Mouse (Mus musculus) CH12F3 (cell line): ENCODE data around the gene Trim46.

Source experiments
- in situ Hi-C: fragments of 300-500 bp; cut with MboI; formaldehyde crosslinking; loops from 2 replicates; pipeline ENCODE4 v1.14.3; 2020; ENCODE audit warnings: low sequenced_read_pairs

The Trim46 gene

DNA sequence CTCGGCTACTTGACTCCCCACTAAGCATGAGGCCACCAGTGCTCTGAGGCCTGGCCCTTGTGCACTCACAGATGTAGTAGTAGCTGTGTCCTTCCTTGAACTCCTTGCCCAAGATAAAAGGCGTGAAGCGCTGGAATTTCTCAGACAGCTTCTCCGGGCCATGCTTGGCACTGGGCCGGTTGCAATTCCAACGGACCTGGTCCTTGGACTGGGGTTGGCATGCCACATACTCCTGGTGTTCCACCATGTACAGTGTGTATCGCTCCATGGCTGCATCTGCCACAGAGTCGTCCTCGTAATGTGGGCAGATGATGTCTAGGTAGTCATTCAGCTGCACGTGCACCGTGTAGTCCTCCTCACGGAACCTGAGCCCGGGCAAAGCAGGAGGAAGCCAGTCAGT, 30.0 kb upstream of the Trim46 start:
- in situ Hi-C loops, result no loop called here

DNA sequence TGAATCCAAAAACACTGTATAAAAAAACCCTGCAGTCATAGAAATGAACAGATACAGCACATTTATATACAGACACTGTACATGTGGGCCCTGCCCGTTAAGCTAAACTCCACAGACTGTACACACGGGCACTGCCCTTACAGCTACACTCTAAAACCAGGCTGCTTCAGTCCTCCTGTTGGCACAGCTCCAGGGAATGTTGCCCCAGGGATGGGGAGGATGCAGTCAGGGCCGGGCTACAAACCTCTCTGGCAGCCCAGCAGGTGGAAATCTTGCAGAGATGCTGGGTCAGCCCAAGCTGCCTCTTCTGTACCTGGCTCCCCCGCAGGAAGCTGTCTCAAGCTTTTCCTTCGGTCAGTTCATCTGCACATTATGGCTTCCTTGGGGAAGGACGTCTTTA, 25.7 kb upstream of the Trim46 start:
- in situ Hi-C loops, result no loop called here

DNA sequence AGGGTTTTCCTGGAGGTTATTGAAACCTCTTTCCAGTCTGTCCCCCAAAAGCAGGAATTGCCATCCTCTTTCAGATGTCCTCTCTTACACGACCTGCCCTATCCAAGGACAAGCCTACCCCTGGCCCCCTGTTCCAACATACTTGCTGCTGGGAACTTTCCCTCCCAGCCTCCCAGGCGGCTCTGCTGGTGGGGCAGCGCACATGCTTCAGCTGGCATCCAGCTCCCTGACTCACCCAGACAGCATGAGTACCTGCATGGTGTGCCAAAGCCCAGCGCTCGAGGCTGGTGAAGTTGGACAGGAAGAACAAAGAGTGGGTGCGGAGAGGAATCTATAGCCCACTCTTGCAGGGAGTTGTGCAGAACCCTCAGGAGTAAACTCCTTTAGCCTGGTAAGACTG, 24.8 kb upstream of the Trim46 start:
- in situ Hi-C loops, result no loop called here

DNA sequence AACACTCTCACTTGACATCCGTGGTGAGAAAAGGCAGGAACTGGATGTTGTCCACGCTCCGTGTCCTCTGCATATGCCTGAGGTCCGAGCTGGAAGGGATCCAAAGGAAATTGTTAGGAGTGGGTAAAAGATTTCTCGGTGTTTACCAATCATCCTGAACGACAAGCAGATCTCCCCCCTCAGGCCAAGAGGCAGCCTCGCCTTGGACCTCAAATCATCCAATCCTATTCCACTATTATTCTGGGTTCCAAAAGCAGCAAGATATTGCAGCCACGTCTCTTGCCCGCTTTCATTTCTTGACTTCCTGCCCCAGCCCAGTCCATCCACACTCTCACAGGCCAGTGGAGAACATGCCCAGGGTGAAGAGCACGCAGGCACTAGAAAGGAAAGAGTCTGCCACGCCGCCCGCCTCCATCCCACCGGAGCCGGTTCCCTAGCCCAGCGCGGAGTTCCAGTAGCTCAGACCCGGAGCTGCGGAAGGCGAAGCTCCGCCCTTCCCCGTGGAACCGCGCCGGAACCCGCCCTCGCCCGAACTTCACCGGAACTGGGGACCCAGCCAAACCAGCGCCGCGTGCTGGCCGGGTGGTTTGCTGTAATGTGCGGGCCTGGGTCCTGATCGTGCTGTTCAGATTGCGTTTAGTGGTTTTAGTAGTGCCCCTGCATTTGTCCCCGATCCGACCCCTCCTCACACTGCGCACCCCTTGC, 24.1 kb upstream of the Trim46 start, which contains the start of gene Slc50a1:
Gene Slc50a1 (minus strand): TSS at position 520 of the 705 bp plus-strand sequence.
- in situ Hi-C loops, result no loop called here

DNA sequence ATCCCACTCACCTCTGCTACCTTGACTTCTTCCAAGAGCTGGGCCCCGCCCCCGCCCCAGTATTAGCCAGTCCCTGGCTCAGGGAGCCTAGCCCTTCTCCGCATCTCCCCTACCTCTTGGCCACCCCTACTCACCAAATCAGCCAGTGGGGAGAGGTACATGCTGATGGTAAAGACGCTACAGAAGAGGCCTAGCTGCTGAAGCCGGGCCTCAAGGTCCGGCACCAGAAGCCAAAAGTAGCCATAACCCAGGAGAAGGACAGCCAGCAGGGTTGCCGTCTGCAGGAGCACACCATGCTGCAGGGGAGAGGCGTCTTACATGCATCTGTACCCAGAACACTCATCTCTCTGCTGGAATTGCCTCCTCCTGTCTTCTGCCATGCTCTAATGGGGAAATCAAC, 22.8 kb upstream of the Trim46 start:
- in situ Hi-C loops, result no loop called here

DNA sequence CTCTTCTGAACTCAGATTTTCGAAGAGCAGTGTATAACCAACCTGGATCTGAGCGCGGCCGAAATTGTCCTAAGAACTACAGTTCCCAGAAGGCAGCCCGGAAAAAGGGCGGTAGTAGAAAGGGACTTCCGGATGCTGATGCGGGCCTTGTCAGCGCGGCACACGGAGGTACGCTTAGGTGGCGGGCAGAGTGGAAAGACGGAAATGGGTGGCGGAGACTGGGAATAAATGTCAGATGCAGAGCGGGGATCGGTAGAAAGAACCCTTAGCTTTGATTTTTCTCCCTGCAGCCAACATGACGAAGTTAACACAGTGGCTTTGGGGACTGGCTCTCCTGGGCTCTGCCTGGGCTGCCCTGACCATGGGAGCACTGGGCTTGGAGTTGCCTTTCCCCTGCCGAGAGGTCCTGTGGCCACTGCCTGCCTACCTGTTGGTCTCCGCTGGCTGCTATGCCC, 20.4 kb upstream of the Trim46 start:
- in situ Hi-C loops, result no loop called here

DNA sequence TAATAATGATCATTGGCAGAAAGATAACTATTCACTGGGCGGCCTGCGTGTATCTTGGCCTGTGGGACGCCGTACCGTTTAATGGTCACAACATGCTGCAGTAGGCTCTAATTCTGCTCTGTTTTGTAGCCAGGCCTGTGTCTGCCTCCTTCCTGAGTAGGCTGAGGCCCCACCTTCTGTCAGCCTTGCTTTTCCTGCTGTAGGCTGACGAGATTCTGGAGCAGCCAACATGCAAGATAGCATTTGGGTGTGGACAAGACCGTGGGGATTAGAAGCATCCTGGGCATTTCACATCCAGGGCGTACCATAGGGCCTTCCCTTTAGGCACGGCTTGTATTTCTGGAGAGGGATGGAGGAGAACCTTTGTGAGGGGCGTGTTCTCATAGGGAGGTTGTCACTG, 16.3 kb upstream of the Trim46 start:
- in situ Hi-C loops, result no loop called here

DNA sequence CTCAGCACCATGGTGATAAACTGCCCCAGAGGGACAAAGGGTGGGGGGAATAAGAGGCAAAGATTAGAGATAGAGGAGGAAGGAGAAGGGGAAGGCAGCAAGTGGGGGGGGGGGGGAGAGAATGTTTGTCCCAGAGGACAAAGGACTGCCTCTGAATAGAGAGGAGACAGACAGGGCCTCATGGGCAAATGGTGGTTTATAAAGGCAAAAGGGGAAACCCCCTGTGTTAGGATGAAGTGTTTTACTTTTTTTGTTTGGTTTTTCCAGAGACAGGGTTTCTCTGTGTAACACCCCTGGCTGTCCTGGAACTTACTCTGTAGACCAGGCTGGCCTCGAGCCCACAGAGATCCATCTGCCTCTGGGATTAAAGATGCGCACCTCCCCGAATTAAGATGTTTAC, 14.1 kb upstream of the Trim46 start:
- in situ Hi-C loops, result no loop called here

DNA sequence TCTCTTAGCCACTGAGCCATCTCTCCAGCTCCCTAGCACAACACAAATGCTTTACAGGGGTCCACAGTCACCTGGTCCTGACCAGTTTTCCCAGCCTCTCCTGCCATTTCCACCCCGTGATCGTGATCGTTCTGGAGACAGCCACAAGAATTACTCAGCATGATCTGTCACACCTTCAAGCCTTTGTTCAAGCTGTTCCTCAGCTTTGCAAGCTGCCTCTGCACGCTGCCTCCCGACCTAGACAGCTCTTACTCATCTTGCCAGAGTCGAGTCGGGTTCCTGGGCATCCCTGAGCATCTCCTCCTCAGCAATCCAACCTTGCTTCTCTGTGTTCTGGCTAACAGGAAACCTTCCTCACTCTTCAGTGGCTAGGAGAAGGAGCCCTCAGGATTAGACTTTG, 13.0 kb upstream of the Trim46 start, which contains the start of gene Dpm3:
Gene Dpm3 (plus strand): TSS at position 283 of the 400 bp plus-strand sequence.
- in situ Hi-C loops, result no loop called here

DNA sequence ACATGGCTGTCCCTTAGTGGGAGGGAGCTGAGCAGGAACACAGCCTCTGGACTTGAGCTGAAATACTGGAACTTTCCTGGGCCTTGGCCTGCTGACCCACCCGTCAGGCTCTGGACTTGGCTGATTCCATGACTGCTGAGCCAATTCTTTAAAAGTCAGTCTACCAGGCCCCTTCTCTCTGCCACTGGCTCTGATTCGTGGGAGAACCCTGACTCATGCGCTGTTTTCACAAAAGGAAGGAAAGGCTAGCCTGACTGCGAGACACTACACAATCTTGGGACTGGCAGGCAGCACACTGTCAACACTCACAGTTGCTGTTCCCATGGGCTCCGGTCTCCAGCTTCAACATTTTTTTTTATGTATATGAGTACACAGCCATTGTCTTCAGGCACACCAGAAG, 10.1 kb upstream of the Trim46 start:
- in situ Hi-C loops, result no loop called here

DNA sequence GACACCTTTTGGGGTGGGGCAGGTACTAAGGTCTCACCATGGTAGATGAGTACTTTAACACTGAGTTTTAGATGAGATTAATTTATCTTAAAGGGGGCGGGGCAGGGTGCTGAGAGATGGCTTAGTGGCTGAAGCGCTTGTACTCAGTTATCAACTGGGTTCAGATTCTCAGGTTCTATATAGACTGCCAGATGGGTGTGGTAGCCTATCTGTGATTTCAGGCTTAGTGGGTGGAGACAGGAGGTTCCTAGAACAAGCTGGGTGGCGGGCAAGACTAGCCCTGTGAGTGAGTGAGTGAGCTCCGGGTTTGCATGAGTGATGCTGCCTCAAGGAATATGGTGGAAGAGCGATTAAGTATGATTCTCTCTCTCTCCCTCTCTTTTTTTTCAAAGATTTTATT, 8.9 kb upstream of the Trim46 start:
- in situ Hi-C loops, result no loop called here

DNA sequence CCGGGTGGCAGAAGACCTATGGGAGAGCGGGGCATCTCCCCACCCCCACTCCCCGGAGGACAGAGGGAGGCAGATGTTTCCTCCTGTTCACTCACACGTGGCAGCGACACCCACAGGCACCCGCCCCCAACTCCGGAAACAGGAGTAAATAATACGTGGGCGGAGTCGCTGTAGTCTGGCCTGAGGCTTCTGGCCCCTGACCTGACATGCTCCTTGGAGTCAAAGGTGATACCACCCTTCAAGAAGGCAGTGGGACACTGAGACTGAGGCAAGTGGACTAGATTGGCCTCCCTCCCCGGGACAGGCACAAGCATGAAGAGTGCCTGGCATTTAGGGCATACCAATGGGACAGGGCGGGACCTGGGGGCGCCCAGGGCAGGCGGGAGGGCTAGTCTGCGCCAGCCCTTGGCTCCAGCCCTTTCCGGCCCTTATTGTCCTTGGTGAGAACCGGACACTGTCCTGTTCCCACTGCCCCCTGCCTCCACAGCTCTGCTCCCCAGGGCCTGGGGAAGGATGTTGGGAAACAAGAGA, 5.3 kb upstream of the Trim46 start:
- in situ Hi-C loops, result no loop called here

DNA sequence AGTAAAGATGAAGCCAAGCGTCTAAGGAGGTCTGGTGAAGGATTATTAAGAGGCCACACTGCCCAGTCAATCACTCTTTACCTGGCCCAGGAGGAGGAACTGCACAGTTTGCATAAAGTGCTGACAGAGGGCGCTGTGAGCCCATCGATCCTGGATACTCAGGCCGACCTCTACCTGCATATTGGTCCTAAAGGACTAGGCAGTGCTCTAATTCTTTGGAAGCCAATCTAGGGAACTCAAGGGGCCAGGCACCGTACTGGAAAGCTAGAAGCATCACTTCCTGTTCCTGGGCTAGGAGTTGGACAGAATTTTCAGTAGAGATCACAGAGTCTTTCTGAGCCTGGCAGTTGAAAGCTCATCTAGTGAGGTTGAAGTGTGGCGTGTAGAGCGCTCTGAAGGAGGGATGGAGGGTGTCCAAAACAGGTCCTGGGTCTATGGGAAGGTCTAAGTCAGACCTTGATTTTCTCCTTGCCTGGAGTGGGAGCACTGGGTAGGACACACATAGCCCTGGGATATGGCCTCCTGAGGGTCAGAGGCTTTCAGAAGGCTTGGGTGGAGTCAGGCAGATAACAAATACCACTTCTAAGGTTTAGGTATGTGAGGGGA, 4.4 kb upstream of the Trim46 start:
- in situ Hi-C loops, result no loop called here

DNA sequence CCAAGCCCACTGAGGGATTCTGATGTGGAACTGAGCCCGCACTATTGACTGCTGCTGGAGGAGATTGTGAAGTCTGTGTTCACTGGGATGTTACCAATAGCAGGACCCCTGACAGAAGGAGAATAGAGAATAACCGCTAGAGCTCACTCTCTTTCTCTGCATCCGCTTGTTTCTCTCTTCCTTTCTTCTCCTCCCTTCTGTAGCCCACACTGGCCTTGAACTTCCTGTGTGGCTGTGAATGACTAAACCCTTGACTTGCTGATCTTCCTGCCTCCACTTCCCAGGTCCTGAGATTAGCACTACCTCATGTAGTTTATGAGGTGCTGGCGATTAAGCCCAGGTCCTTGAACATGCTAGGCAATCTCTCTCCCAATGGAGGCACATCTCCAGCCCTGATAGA, 1.4 kb upstream of the Trim46 start:
- in situ Hi-C loops, result loop anchor here (5.0 kb wide), 1 partner anchor 35 kb away; the partner anchor contains the start of gene Efna1

DNA sequence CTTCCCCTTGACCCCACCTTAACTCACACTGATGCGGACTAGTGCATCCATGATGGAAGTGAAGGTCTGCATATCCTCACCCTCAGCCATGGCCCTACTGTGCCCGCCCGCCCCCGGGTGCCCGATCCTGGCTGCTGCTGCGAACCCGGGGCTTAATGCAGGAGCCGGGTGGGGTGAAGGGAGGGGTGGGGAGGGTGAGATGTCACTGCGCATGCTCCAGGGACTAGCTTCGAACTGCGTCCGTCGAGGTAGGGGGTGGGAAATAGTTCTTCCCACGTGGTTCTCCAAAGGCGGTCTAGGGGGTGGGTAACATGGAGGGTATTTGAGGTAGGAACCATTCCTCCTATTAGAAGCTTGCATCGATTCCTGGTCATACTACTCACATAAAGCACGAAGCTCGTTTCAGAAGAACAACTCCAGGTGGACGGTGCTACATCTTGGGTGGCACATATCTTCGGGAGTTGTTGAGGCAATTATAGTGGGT, 379 bp downstream of the Trim46 start, which contains the start of gene Krtcap2:
Gene Krtcap2 (plus strand): TSS at position 279 of the 484 bp plus-strand sequence.
- in situ Hi-C loops, result loop anchor here (5.0 kb wide), 1 partner anchor 37 kb away; the partner anchor contains the start of gene Efna1

DNA sequence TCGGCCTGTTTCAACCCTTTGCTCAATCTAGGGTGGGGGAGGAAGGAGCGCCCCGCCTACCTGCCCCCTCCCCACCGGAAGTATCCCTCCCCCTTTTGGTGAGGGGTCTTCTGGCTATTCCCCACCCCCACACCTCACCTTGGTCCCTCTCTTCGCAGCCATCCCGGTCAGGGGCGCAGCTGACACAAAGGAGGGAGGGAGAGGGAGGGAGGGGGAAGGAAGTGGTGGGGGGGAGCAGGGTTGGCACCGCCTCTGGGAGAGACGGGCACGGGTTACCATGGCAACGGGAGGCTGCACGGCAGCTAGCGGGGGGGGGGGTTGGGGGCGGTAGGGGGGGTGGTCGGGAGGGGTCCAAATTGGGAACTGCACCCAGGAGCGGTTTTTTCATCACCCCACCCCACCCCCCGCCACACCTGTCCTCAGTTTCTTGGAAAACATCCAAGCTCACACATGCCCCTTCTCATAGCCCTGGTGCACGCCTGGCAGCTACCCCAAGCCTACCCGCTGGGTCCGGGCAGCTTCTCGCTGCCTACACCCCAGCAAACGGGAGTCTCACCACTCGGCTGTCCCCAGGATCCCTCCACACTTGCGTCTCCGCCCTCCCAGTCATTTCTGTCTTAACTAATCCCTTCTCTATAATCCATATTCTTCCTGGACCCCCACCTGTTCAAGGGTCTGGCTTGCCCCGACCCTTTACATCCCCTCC, 974 bp downstream of the Trim46 start:
- in situ Hi-C loops, result loop anchor here (5.0 kb wide), 1 partner anchor 37 kb away; the partner anchor contains the start of gene Efna1

DNA sequence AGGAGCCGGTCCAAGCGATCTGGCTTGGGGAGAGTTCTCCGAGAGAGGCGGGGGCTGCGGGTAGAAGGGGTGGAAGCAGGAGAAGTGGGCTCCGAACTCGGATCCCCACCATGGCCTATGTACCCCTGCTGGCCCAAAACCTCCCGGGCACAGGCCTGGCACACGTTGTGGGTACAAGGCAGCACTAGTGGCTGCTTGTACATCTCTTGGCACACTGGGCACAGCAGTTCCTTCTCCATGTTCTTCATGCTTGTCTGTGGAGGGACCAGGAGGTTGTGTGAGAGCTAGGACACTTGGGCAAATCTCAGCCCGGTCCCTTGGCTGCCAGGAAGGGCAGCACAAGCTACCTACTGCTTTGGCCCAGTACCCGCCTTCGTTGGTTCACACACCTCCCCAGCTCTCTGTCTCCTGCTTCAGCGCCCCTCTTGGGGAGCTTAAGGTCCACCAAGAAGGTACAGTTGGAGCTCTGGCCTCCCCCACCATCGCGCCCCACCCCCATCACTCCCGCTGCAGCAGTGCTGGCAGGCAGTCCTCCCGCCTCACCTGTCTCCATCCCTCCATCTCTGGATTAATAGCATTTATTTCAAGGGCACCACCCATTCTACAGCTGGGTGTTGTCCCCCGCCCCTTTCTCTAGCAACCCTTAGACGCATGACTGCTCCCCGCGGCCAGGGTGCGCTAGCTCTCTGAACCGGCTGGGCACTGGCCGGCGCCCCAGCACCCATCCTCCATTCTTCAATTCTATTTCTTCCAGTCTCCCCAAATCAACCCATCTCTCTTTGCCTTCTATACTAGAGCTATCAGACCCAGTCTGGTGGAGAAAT, 1.7 kb downstream of the Trim46 start:
- in situ Hi-C loops, result no loop called here

DNA sequence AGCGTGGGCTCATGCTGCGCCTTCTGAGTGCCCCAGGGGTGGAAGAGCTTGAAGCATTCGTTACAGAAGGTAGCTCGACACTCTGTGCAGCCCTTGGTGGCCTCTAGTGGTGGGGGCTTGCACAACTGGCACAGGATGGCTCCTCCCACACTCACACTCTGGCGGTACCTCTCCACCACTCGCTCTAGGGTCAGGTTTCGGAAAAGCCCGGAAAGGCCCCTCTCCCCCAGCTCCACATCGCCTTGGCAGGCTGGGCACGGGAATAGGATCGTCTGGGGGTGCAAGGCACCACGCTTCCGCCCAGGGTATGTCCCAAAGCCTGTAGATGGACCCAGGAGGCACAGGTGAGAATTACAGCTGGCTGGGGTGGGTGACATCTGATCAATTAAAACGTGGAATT, 2.5 kb downstream of the Trim46 start:
- in situ Hi-C loops, result no loop called here

DNA sequence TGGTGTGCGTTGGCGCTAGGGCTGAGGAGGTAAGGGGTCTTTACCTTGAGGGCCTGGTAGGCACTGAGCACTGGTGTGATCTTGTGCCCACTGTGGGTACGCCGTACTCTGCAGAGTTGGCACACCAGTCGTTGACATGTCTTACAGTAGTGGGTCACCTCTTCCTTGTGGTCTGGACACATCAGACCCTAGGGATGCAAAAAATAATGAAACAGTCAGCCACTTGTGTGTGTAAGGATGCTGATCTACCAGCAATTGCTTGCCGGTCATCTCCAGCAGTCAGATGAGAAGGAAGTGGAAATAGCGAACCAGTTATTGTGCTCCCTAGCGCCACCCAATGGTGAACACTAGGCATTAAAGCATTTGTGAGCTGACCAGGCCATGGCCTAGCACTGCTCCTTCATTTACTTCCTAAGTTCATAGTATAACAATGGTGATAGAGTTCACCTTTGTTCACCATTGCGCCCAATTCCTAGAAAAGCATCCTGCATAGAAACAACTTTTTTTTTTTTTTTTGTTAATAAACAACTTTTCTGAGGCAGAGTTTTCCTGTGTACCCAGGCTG, 3.7 kb downstream of the Trim46 start:
- in situ Hi-C loops, result no loop called here

DNA sequence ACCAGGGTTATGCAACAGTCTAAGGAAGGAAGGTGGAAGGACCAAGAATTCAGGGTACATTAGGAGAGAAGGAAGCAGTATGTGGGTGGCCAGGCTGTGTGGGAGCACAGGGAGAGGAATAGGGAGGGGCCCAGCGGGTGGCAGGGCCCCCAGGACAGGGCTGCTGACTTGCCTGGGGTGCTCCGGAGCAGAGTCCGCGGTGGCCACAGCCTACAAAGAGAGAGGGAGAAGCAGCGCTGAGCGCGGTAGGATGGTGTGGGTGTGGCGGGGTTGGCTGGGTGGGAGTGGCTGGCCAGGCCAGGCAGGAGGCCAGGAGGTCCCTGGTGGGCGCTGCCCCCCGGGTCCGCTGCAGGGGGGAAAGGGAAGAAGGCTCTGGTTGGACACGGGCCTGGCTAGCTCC, 7.6 kb downstream of the Trim46 start:
- in situ Hi-C loops, result no loop called here
